Mouse (Mus musculus): Measurements from ENCODE around the gene Atp2b1. TPM values are rescaled to one million over a fixed set of nuclear protein-coding genes. Genes with fewer than 3 reads are reported as not detected.

The Atp2b1 gene
- total and polyA plus RNA-seq, 3 experiments, result 25.0 to 41.7 (median 31.7) TPM

- peak; percentile 87 for TF ChIP-seq ETS1 (conservative IDR thresholded peaks at IDR 0.05; ENCODE audit: low read depth, low read length)
- TF ChIP-seq ELF1 (IDR thresholded peaks at IDR 0.05; ENCODE audit: low read depth, low read length), result peak; percentile 63
- no peak for TF ChIP-seq MYC (IDR thresholded peaks at IDR 0.05; ENCODE audit: low read depth, low read length)
- TF ChIP-seq PAX5 (IDR thresholded peaks at IDR 0.05; ENCODE audit: low read length), result no peak
- TF ChIP-seq USF1 (IDR thresholded peaks at IDR 0.05; ENCODE audit: low read depth, low read length), result no peak
- no peak for TF ChIP-seq ZNF384 (IDR thresholded peaks at IDR 0.05; ENCODE audit: low read depth, low read length)
- no peak for TF ChIP-seq JUN (IDR thresholded peaks at IDR 0.05; ENCODE audit: insufficient read depth, low read depth, low read length)
- TF ChIP-seq EP300 (IDR thresholded peaks at IDR 0.05; ENCODE audit: low read length), result peak; percentile 75
- peak; percentile 65 for TF ChIP-seq IRF4 (IDR thresholded peaks at IDR 0.05; ENCODE audit: low read depth, low read length)
- TF ChIP-seq CHD2 (IDR thresholded peaks at IDR 0.05; ENCODE audit: low read length), result 0 out of 2 replicates have a peak, but pooled peaks have one; percentile 27
- peak; percentile 44; the same call in 1 of the 2 replicates for TF ChIP-seq MAX (IDR thresholded peaks at IDR 0.05; ENCODE audit: low read length)
- TF ChIP-seq SMC3 (IDR thresholded peaks at IDR 0.05; ENCODE audit: low read depth, low read length), result no peak
- peak; percentile 49; the same call in 1 of the 2 replicates for TF ChIP-seq TCF12 (IDR thresholded peaks at IDR 0.05; ENCODE audit: low read depth, low read length)
- TF ChIP-seq NELFE (IDR thresholded peaks at IDR 0.05; ENCODE audit: low read depth, low read length), result no peak
- no peak for TF ChIP-seq POLR2AphosphoS2 (IDR thresholded peaks at IDR 0.05; ENCODE audit: low read depth, low read length)
- TF ChIP-seq NRF1 (IDR thresholded peaks at IDR 0.05; ENCODE audit: low read depth, low read length), result no peak
- peak; percentile 98 for TF ChIP-seq BHLHE40 (IDR thresholded peaks at IDR 0.05; ENCODE audit: low read depth, low read length)
- no peak overlapping the region for H3K4me3 ChIP-seq (replicated peaks in 1 of 3; ENCODE audit: low read depth in 2 of 3, low read length in 2 of 3, poor library complexity in 1 of 3)
- dilution Hi-C loops (cut with MboI; ENCODE audit: extremely low pct_ligation_motif_present, extremely low pct_unique_long_range_greater_than_20kb, low sequenced_read_pairs) (no loop called here), in situ Hi-C loops (cut with MboI; ENCODE audit: low pct_ligation_motif_present, low pct_unique_long_range_greater_than_20kb, low sequenced_read_pairs) (loop anchor here (5.0 kb wide), 1 partner anchor 33 kb away; no protein-coding TSS in a partner anchor)
- no peaks in the 10 kb centered on the region for H3K79me2 ChIP-seq (replicated peaks; ENCODE audit: control insufficient read depth, extremely low read depth, insufficient read depth, poor library complexity, severe bottlenecking)
- DNase-seq (ENCODE audit: extremely low read depth), result peak; percentile 71
- peaks cover 10 to 39% of the 10 kb centered on the region in 2 experiments for H3K4me1 ChIP-seq (ENCODE audit: control insufficient read depth in 1 of 2, insufficient read depth in 2 of 2)
- no peak overlapping the region for H3K27ac ChIP-seq (ENCODE audit: insufficient read depth, low read depth)
- H3K27me3 ChIP-seq (replicated peaks), result no peaks in the 10 kb centered on the region
- H3K36me3 ChIP-seq (replicated peaks in 1 of 2; ENCODE audit: control insufficient read depth in 1 of 2, insufficient read depth in 1 of 2, low read length in 1 of 2), result no peaks in the 10 kb centered on the region
- H3K9me3 ChIP-seq (replicated peaks; ENCODE audit: low read length), result no peaks in the 10 kb centered on the region
- peak overlapping the region; percentile 94 for H3K4me2 ChIP-seq (ENCODE audit: insufficient read depth, low read depth, poor library complexity, severe bottlenecking)
- H3K9ac ChIP-seq (ENCODE audit: insufficient read depth, low read depth), result peak overlapping the region; percentile 59; the same call in 1 of the 2 replicates
Observed at GRCm38 (mm10) chr10:98880711-98881110, 33.5 kb upstream of the Atp2b1 start.

GRCm38 (mm10) chr10:98881492-98881891 lies 32.7 kb upstream of the Atp2b1 start:
- no peak overlapping the region for H3K4me3 ChIP-seq (replicated peaks in 1 of 3; ENCODE audit: low read depth in 2 of 3, low read length in 2 of 3, poor library complexity in 1 of 3)
- no peak overlapping the region for H3K27ac ChIP-seq (ENCODE audit: insufficient read depth, low read depth)
- no peak for DNase-seq (ENCODE audit: extremely low read depth)
- no peaks in the 10 kb centered on the region for H3K27me3 ChIP-seq (replicated peaks)
- H3K4me2 ChIP-seq (ENCODE audit: insufficient read depth, low read depth, poor library complexity, severe bottlenecking), result no peak overlapping the region
- TF ChIP-seq ZKSCAN1 (IDR thresholded peaks at IDR 0.05; ENCODE audit: borderline replicate concordance, low read depth, low read length), result no peak
- no peak for TF ChIP-seq POLR2A (IDR thresholded peaks at IDR 0.05; ENCODE audit: low read depth, low read length)
- no peak for TF ChIP-seq RCOR1 (conservative IDR thresholded peaks at IDR 0.05; ENCODE audit: low read depth, low read length)
- no peak for TF ChIP-seq MAZ (IDR thresholded peaks at IDR 0.05; ENCODE audit: low read depth, low read length)
- no peak for TF ChIP-seq USF2 (conservative IDR thresholded peaks at IDR 0.05; ENCODE audit: low read depth, low read length)
- no peak for TF ChIP-seq CHD2 (IDR thresholded peaks at IDR 0.05; ENCODE audit: low read length)
- TF ChIP-seq CTCF (conservative IDR thresholded peaks at IDR 0.05 in 1 of 2, IDR thresholded peaks at IDR 0.05 in 1 of 2; ENCODE audit: low read depth in 2 of 2, low read length in 2 of 2), result no peak
- no peak for TF ChIP-seq GABPA (IDR thresholded peaks at IDR 0.05; ENCODE audit: insufficient replicate concordance, low read depth, low read length)
- no peak for TF ChIP-seq MAX (IDR thresholded peaks at IDR 0.05; ENCODE audit: low read length)
- H3K79me2 ChIP-seq (replicated peaks; ENCODE audit: control insufficient read depth, extremely low read depth, insufficient read depth, poor library complexity, severe bottlenecking), result no peaks in the 10 kb centered on the region
- no peaks in the 10 kb centered on the region for H3K36me3 ChIP-seq (replicated peaks in 1 of 2; ENCODE audit: control insufficient read depth in 1 of 2, insufficient read depth in 1 of 2, low read length in 1 of 2)
- H3K4me1 ChIP-seq (ENCODE audit: control insufficient read depth in 1 of 2, insufficient read depth in 2 of 2), result peaks cover 10 to 39% of the 10 kb centered on the region in 2 experiments
- no peak overlapping the region for H3K9ac ChIP-seq (ENCODE audit: insufficient read depth, low read depth)
- dilution Hi-C loops (cut with MboI; ENCODE audit: extremely low pct_ligation_motif_present, extremely low pct_unique_long_range_greater_than_20kb, low sequenced_read_pairs) (no loop called here), in situ Hi-C loops (cut with MboI; ENCODE audit: low pct_ligation_motif_present, low pct_unique_long_range_greater_than_20kb, low sequenced_read_pairs) (loop anchor here (5.0 kb wide), 1 partner anchor 34 kb away; no protein-coding TSS in a partner anchor)
- H3K9me3 ChIP-seq (replicated peaks; ENCODE audit: low read length), result no peaks in the 10 kb centered on the region

Measured in CH12.LX (cell line).